Mouse (Mus musculus): ENCODE measurements at regions not wholly inside any gene's neighbourhood (a gene's known extent, or its start where the extent isn't known, plus 50 kb on each side); places are given as distances from the start of the nearest gene placed in this dataset.

DNA sequence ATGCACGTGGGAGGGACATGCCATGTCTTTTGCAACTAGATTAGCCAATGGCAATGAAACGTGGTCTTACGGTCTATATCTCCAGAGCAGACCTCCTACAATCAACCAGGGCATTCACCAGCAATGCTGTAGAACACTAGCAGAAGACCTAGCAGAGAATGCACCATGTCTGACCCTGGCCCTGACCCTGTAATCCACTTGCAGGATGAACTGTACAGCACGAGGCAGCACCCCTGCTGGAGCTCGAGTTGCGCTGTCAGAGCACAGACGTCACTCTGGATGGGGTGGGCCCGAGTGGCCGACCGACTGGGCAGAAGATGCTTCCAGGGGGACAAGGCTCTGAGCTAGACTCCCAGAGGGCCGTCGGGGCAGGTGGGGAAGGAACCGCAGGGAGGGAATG is 110.4 kb upstream of the Klf14 start:
- TF ChIP-seq CTCF (IDR thresholded peaks at IDR 0.05; ENCODE audit: low read depth): no peak
- no peak overlapping the region for H3K9ac ChIP-seq (ENCODE audit: low read depth, low read length)
- no peak overlapping the region for H3K27ac ChIP-seq
- H3K4me2 ChIP-seq (ENCODE audit: low read length): no peak overlapping the region
- H3K27me3 ChIP-seq (ENCODE audit: insufficient read depth, low read length): no peaks in the 10 kb centered on the region
- ATAC-seq (replicated peaks; ENCODE audit: low FRiP score, low read depth) (no peak), DNase-seq (ENCODE audit: low spot score) (no peak)
- no peaks in the 10 kb centered on the region for H3K4me1 ChIP-seq (replicated peaks; ENCODE audit: insufficient read depth, low read length)
- H3K4me3 ChIP-seq (replicated peaks; ENCODE audit: low read depth, low read length): no peak overlapping the region
- no peaks in the 10 kb centered on the region for H3K36me3 ChIP-seq (ENCODE audit: insufficient read depth, low read length)
- no peaks in the 10 kb centered on the region for H3K9me3 ChIP-seq (replicated peaks; ENCODE audit: low read length)
- WGBS: 73% methylated on average over 13 of the region's 13 CpGs

DNA sequence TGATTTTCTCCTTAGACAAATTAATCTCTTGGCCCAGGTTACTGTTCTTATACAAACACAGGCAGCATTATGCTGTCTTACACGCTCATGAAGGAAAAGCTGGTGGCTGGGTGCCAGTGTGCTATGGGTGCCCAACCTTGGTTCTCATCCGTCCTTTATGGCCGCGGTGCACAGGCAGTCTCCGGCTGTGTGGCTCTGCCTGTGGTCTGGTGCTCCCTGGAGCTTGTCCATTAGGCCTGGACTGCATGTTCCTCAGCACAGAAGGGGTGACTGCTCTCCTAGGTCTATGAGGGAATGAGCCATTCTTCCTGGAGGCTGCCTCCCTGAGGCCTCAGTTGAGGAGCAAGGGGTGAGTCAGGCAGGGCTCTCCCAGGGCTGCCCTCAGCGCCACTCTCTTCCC is 111.7 kb upstream of the Klf14 start:
- ATAC-seq (replicated peaks; ENCODE audit: low FRiP score, low read depth): no peak
- H3K9me3 ChIP-seq (replicated peaks; ENCODE audit: low read length): no peaks in the 10 kb centered on the region
- no peaks in the 10 kb centered on the region for H3K4me1 ChIP-seq (replicated peaks; ENCODE audit: insufficient read depth, low read length)
- no peak overlapping the region for H3K4me2 ChIP-seq (ENCODE audit: low read length)
- H3K27me3 ChIP-seq (ENCODE audit: insufficient read depth, low read length): no peaks in the 10 kb centered on the region
- no peak for TF ChIP-seq CTCF (IDR thresholded peaks at IDR 0.05; ENCODE audit: low read depth)
- 77% methylated on average over 6 of the region's 6 CpGs for WGBS
- DNase-seq (ENCODE audit: low spot score): no peak
- H3K27ac ChIP-seq: no peak overlapping the region
- no peak overlapping the region for H3K9ac ChIP-seq (ENCODE audit: low read depth, low read length)
- no peaks in the 10 kb centered on the region for H3K36me3 ChIP-seq (ENCODE audit: insufficient read depth, low read length)
- no peak overlapping the region for H3K4me3 ChIP-seq (replicated peaks; ENCODE audit: low read depth, low read length)

DNA sequence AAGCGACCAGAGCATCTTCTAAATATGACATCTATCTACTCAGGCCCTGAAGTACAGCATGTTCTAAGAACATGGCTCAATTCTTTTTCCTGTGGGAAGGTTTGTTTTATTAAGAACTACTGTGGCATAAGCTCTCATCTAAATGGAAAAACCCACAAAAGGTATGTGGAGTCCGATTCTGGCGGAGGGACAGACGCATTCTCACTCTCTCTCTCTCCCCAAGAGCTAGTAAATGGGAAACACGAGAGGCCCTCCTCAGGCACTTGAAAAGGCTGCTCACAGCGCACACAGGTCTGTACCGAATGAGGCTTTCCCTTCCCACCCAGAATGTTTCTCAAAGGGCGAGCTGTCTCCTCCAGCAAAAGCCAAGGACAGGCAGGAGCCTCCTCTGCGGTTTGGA is 112.1 kb upstream of the Klf14 start:
- no peak overlapping the region for H3K4me3 ChIP-seq (replicated peaks; ENCODE audit: low read depth, low read length)
- H3K36me3 ChIP-seq (ENCODE audit: insufficient read depth, low read length): no peaks in the 10 kb centered on the region
- WGBS: 82% methylated on average over 9 of the region's 9 CpGs
- no peaks in the 10 kb centered on the region for H3K9me3 ChIP-seq (replicated peaks; ENCODE audit: low read length)
- H3K4me1 ChIP-seq (replicated peaks; ENCODE audit: insufficient read depth, low read length): no peaks in the 10 kb centered on the region
- no peaks in the 10 kb centered on the region for H3K27me3 ChIP-seq (ENCODE audit: insufficient read depth, low read length)
- no peak for TF ChIP-seq CTCF (IDR thresholded peaks at IDR 0.05; ENCODE audit: low read depth)
- no peak for DNase-seq (ENCODE audit: low spot score)
- H3K27ac ChIP-seq: no peak overlapping the region
- H3K4me2 ChIP-seq (ENCODE audit: low read length): no peak overlapping the region
- ATAC-seq (replicated peaks; ENCODE audit: low FRiP score, low read depth): no peak
- H3K9ac ChIP-seq (ENCODE audit: low read depth, low read length): no peak overlapping the region

DNA sequence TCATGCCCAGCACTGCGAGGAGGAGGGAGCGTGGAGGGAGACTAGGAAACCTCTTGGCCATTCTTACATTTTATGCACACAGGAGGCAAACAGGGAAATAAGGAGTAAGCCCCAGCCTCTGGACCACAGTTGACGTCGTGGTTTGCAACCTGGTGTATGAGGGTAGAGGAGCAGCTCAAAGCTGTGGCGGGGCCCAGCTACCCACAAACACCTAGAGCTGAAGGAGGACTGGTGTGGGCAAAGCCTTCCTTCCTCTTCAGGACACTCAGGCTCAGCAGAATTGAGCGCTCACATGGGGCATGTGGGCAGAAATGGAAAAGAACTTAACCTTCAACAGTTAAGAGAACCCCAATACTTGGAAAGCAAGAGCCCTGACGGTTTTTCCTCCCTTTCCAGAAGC is 113.2 kb upstream of the Klf14 start:
- 81% methylated on average over 7 of the region's 7 CpGs for WGBS

DNA sequence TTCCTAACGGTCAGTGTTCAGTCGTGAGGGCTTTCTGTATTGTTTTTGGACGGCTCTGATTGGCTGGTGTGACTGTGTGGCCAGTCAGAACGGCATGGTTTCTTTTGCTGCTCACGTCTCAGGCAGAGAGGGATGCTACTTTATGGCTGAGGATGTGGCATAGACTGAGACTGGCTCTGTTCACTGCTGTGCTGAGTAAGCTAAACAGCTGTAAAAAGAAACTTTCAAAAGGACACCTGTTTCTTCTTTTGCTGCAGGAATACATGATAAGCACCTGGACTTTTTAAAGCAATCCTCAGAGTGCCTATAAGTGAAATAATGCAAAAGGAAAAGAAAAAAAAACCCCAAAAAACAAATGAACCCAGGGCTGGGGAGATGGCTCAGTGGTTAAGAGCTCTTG is 113.7 kb upstream of the Klf14 start:
- Histone ChIP-seq H3K4me3 (replicated peaks; ENCODE audit: low read depth, low read length) (no peak overlapping the region), H3K27me3 (ENCODE audit: insufficient read depth, low read length) (no peaks in the 10 kb centered on the region), H3K27ac (no peak overlapping the region), H3K9ac (ENCODE audit: low read depth, low read length) (no peak overlapping the region), H3K36me3 (ENCODE audit: insufficient read depth, low read length) (no peaks in the 10 kb centered on the region), H3K4me2 (ENCODE audit: low read length) (no peak overlapping the region), H3K4me1 (replicated peaks; ENCODE audit: insufficient read depth, low read length) (no peaks in the 10 kb centered on the region), H3K9me3 (replicated peaks; ENCODE audit: low read length) (no peaks in the 10 kb centered on the region)
- ATAC-seq (replicated peaks; ENCODE audit: low FRiP score, low read depth) (no peak), DNase-seq (ENCODE audit: low spot score) (no peak)
- TF ChIP-seq CTCF (IDR thresholded peaks at IDR 0.05; ENCODE audit: low read depth): no peak
- 23% methylated on average over 5 of the region's 5 CpGs for WGBS

More for the DNA sequence above, 113.2 kb upstream of the Klf14 start:
- TF ChIP-seq CTCF (IDR thresholded peaks at IDR 0.05; ENCODE audit: low read depth): no peak
- ATAC-seq (replicated peaks; ENCODE audit: low FRiP score, low read depth) (no peak), DNase-seq (ENCODE audit: low spot score) (no peak)
- Histone ChIP-seq H3K36me3 (ENCODE audit: insufficient read depth, low read length) (no peaks in the 10 kb centered on the region), H3K27ac (no peak overlapping the region), H3K4me2 (ENCODE audit: low read length) (no peak overlapping the region), H3K9ac (ENCODE audit: low read depth, low read length) (no peak overlapping the region), H3K27me3 (ENCODE audit: insufficient read depth, low read length) (no peaks in the 10 kb centered on the region), H3K4me1 (replicated peaks; ENCODE audit: insufficient read depth, low read length) (no peaks in the 10 kb centered on the region), H3K9me3 (replicated peaks; ENCODE audit: low read length) (no peaks in the 10 kb centered on the region), H3K4me3 (replicated peaks; ENCODE audit: low read depth, low read length) (no peak overlapping the region)

DNA sequence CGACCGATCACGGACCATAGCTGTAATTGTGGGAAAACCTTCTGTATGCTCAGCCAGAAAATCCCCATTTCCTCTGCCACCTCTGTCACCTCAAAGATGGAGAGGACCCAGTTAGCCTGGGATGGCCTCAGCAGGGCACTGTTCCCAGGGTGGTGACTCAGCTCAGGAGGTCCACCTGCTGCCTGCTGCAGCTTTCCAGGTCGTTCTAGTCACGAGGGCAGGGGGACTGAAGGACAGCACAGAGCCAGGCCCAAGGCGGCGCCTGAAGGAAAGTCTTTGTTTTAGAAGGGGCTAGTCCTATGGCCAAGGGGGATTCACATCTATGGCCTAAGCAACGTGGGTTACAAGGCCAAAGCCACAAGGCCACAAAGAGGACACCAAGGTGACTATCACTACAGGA is 114.5 kb upstream of the Klf14 start:
- Histone ChIP-seq H3K4me1 (replicated peaks; ENCODE audit: insufficient read depth, low read length) (no peaks in the 10 kb centered on the region), H3K4me3 (replicated peaks; ENCODE audit: low read depth, low read length) (no peak overlapping the region), H3K4me2 (ENCODE audit: low read length) (no peak overlapping the region), H3K27me3 (ENCODE audit: insufficient read depth, low read length) (no peaks in the 10 kb centered on the region), H3K9ac (ENCODE audit: low read depth, low read length) (no peak overlapping the region), H3K36me3 (ENCODE audit: insufficient read depth, low read length) (no peaks in the 10 kb centered on the region), H3K9me3 (replicated peaks; ENCODE audit: low read length) (no peaks in the 10 kb centered on the region), H3K27ac (no peak overlapping the region)
- DNase-seq (ENCODE audit: low spot score): no peak
- WGBS: 88% methylated on average over 8 of the region's 8 CpGs
- ATAC-seq (replicated peaks; ENCODE audit: low FRiP score, low read depth): no peak
- no peak for TF ChIP-seq CTCF (IDR thresholded peaks at IDR 0.05; ENCODE audit: low read depth)

DNA sequence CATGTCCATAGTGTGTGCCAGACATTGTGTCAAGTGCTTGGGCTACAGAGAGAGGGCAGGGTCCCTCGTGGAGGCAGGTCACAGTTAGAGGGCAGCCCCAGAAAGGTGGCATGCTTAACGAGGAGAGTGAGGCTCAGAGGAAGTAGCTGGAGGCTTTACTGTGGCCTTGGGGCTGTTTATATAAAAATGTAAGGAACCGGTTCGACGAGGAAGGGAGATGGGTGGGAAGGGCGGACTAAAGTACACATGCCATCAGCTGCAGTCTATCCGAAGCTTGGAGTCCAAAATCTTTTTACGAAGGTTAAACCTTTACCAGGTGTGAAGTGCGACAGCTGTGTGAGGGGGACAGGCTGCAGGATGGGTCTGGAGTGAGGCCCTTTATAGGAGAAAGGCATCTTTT is 115.5 kb upstream of the Klf14 start:
- no peak overlapping the region for H3K27ac ChIP-seq
- no peak for TF ChIP-seq CTCF (IDR thresholded peaks at IDR 0.05; ENCODE audit: low read depth)
- no peaks in the 10 kb centered on the region for H3K36me3 ChIP-seq (ENCODE audit: insufficient read depth, low read length)
- H3K27me3 ChIP-seq (ENCODE audit: insufficient read depth, low read length): no peaks in the 10 kb centered on the region
- 59% methylated on average over 9 of the region's 9 CpGs for WGBS
- H3K9me3 ChIP-seq (replicated peaks; ENCODE audit: low read length): no peaks in the 10 kb centered on the region
- no peak for DNase-seq (ENCODE audit: low spot score)
- no peak overlapping the region for H3K9ac ChIP-seq (ENCODE audit: low read depth, low read length)
- no peak overlapping the region for H3K4me3 ChIP-seq (replicated peaks; ENCODE audit: low read depth, low read length)
- ATAC-seq (replicated peaks; ENCODE audit: low FRiP score, low read depth): no peak
- H3K4me2 ChIP-seq (ENCODE audit: low read length): no peak overlapping the region
- no peaks in the 10 kb centered on the region for H3K4me1 ChIP-seq (replicated peaks; ENCODE audit: insufficient read depth, low read length)

All from kidney, postnatal 0 days (tissue).